Mouse (Mus musculus) gastrocnemius, adult 8-10 months (tissue): ENCODE measurements around the gene Igfbp1. TPM values are rescaled to one million over a fixed set of nuclear protein-coding genes. Genes with fewer than 3 reads are reported as not detected.

Experiments
- DNase-seq, 2 experiments: peaks; one replicate each; pipeline ENCODE4 v3.0.0; 2022; ENCODE audit warnings: low spot score in 2 of 2
- total RNA-seq, 4 experiments: library from RNA; stranded (reverse); gene quantifications; 2 replicates each; pipeline ENCODE4 v1.2.4; 2022

Gene Igfbp1
- total RNA-seq, 4 experiments from 2014 or later = not detected

GRCm38 (mm10) chr11:7230000-7230399, 32.4 kb downstream of the Igfbp1 start:
- no peak for DNase-seq

- DNase-seq = no peak
These were observed 34.4 kb downstream of the Igfbp1 start for GRCm38 (mm10) chr11:7231958-7232357.

GRCm38 (mm10) chr11:7233333-7233732, 35.8 kb downstream of the Igfbp1 start:
- no peak for DNase-seq

- DNase-seq = no peak
These were observed 36.9 kb downstream of the Igfbp1 start for GRCm38 (mm10) chr11:7234436-7234835.

GRCm38 (mm10) chr11:7234981-7235609, 37.5 kb downstream of the Igfbp1 start:
- no peak for DNase-seq

GRCm38 (mm10) chr11:7236751-7237150, 39.2 kb downstream of the Igfbp1 start:
- no peak for DNase-seq

GRCm38 (mm10) chr11:7237712-7238111, 40.1 kb downstream of the Igfbp1 start:
- no peak for DNase-seq

- no peak for DNase-seq
These were observed 41.0 kb downstream of the Igfbp1 start for GRCm38 (mm10) chr11:7238546-7238945.

- DNase-seq = no peak
These were observed 41.6 kb downstream of the Igfbp1 start for GRCm38 (mm10) chr11:7239041-7239740.

GRCm38 (mm10) chr11:7244782-7245181, 47.2 kb downstream of the Igfbp1 start:
- no peak for DNase-seq

GRCm38 (mm10) chr11:7250415-7250814, 52.8 kb downstream of the Igfbp1 start:
- DNase-seq = no peak

- no peak for DNase-seq
These were observed 53.3 kb downstream of the Igfbp1 start for GRCm38 (mm10) chr11:7250870-7251269.

Other genes starting within 250 kb of the Igfbp1 start
- gene Adcy1, start 134.3 kb upstream of the Igfbp1 start, total RNA-seq = under 1 TPM; 0.34 to 0.77 (median 0.61) TPM
- not detected for gene Gm11985, start 9.2 kb upstream of the Igfbp1 start, total RNA-seq
- gene Igfbp3, start 16.1 kb downstream of the Igfbp1 start, total RNA-seq = 1 to 10 TPM; 4.0 to 9.3 (median 6.5) TPM